Mouse (Mus musculus) embryonic facial prominence, embryonic 12.5 days (tissue): ENCODE results near the gene Hist1h3b. TPM values are rescaled to one million over a fixed set of nuclear protein-coding genes. Genes with fewer than 3 reads are reported as not detected.
A peak's percentile ranks its signal among the peaks of the same experiment; 100 is the strongest.
"Not testable (repeated sequence)": the region's sequence is repeated elsewhere in the genome, so short reads cannot be mapped to it uniquely, and the experiment has no call there.

ENCODE experiments used
- ATAC-seq: fragments of 200-750 bp; cut with Nextera tagmentation; 2 replicates; pipeline ENCODE4 v1.8.0; 2017; ENCODE audit not compliant: insufficient number of reproducible peaks, insufficient read depth, low FRiP score, low TSS enrichment
- H3K27ac ChIP-seq: fragments of 300-500 bp; sonication (generic); 2 replicates; pipeline ENCODE4 v1.5.1; 2016; ENCODE audit warnings: mild to moderate bottlenecking
- H3K27me3 ChIP-seq: fragments of 300-500 bp; sonication (generic); 2 replicates; pipeline ENCODE4 v1.6.1; 2016; ENCODE audit warnings: mild to moderate bottlenecking, moderate library complexity
- H3K36me3 ChIP-seq: fragments of 300-500 bp; sonication (generic); 2 replicates; pipeline ENCODE4 v1.6.1; 2016; ENCODE audit warnings: mild to moderate bottlenecking
- H3K4me1 ChIP-seq: fragments of 300-500 bp; sonication (generic); 2 replicates; pipeline ENCODE4 v1.6.1; 2016
- H3K4me2 ChIP-seq: fragments of 300-500 bp; sonication (generic); replicated peaks from 2 replicates; pipeline ENCODE4 v1.6.1; 2016; ENCODE audit warnings: mild to moderate bottlenecking, moderate library complexity
- H3K4me3 ChIP-seq: fragments of 300-500 bp; sonication (generic); 2 replicates; pipeline ENCODE4 v1.5.1; 2016; ENCODE audit warnings: mild to moderate bottlenecking
- H3K9ac ChIP-seq: fragments of 300-500 bp; sonication (generic); 2 replicates; pipeline ENCODE4 v1.6.1; 2016; ENCODE audit warnings: mild to moderate bottlenecking, moderate library complexity
- H3K9me3 ChIP-seq: fragments of 300-500 bp; sonication (generic); 2 replicates; pipeline ENCODE4 v1.6.1; 2016; ENCODE audit warnings: mild to moderate bottlenecking, moderate library complexity
- WGBS: fragments of 180-500 bp; shearing (Covaris S2); methylation state at CpG from one replicate; pipeline ENCODE4 v1.1.7; 2016; 5-methylcytosine and 5-hydroxymethylcytosine counted together
- polyA plus RNA-seq: library from polyadenylated mRNA; unstranded; fragments of >200 nt; fragmentation: Nextera tagmentation; extraction: Ambion mirVana; gene quantifications from 2 replicates; pipeline ENCODE4 v1.2.1, GENCODE M21; 2016

Gene Hist1h3b
- polyA plus RNA-seq, 1 experiment from 2014 or later = 14.0 TPM

DNA sequence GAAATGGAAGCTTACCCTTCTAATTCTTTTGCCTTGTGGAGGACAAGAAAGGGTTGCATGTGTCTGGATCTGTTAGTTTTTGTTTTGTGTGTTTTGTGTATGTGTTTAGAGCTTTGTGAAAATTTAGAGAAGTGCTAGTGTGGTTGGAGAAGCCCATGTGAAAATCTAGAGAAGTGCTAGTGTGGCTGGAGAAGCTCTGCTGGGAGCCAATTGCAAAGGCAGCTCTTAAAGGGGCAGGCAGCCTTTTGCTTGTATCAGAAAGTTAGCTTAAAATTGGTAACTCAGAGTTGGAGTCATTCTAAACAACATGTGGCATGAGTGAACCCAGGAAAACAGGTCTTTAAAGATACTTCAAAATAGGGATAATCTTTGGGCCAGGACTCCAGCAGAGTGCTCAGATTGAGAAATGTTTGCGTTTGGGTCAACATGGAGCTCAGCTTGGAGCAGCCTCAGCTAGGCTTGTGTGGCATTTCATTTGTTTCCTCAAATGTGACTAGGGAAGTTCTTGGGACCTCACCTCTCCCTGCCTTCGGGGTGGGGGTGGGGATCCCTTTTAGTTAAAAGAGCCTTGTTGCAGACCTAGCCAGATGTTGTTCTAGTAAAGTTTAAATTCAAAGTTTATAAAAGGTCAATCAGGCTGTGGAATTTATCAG is 34.3 kb upstream of the Hist1h3b start:
- not testable (repeated sequence) for H3K4me1 ChIP-seq, H3K4me3 ChIP-seq, H3K27ac ChIP-seq, H3K4me2 ChIP-seq, ATAC-seq, H3K9ac ChIP-seq, H3K36me3 ChIP-seq, H3K9me3 ChIP-seq, H3K27me3 ChIP-seq
- 18% methylated on average over 2 of the region's 2 CpGs for WGBS

- Histone ChIP-seq H3K27me3 (no peaks in the 10 kb centered on the region), H3K9me3 (no peaks in the 10 kb centered on the region), H3K27ac (no peak overlapping the region), H3K36me3 (no peaks in the 10 kb centered on the region), H3K4me2 (no peak overlapping the region), H3K4me3 (no peak overlapping the region), H3K4me1 (no peaks in the 10 kb centered on the region), H3K9ac (no peak overlapping the region)
- ATAC-seq = no peak
- 87% methylated on average over 4 of the region's 4 CpGs for WGBS
Observed at GRCm38 (mm10) chr13:23724239-23724638, 27.8 kb upstream of the Hist1h3b start.

DNA sequence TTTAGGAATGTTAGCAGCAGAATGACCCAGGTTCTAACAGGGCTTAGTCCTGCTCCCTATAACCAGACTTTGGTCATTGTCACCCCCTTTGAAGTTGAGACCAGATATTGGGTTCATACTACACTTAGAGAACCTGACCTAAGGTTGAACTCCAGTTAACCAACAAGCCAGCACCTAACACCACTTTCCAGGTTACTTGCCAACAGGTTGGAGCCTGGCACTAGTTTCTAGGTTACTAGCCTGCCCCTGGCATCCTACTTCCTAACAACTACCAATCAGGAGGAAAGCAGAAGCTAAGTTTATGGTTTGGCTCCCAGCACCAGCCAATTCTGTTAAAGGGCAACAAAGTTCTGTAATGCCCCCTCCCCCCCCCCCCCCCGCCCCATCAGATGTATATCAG is 26.9 kb upstream of the Hist1h3b start:
- H3K9ac ChIP-seq = no peak overlapping the region
- no peak for ATAC-seq
- no peak overlapping the region for H3K27ac ChIP-seq
- no CpG with 5 or more reads among the region's 1 CpGs for WGBS
- no peaks in the 10 kb centered on the region for H3K27me3 ChIP-seq
- H3K4me2 ChIP-seq = no peak overlapping the region
- no peaks in the 10 kb centered on the region for H3K9me3 ChIP-seq
- H3K36me3 ChIP-seq = no peaks in the 10 kb centered on the region
- no peaks in the 10 kb centered on the region for H3K4me1 ChIP-seq
- no peak overlapping the region for H3K4me3 ChIP-seq

- Histone ChIP-seq H3K9me3 (no peaks in the 10 kb centered on the region), H3K27me3 (no peaks in the 10 kb centered on the region), H3K4me3 (no peak overlapping the region), H3K36me3 (no peaks in the 10 kb centered on the region), H3K9ac (no peak overlapping the region), H3K4me2 (no peak overlapping the region), H3K4me1 (no peaks in the 10 kb centered on the region), H3K27ac (no peak overlapping the region)
- ATAC-seq = no peak
- 90% methylated on average over 18 of the region's 18 CpGs for WGBS
Observed at GRCm38 (mm10) chr13:23728472-23729191, 23.4 kb upstream of the Hist1h3b start.

DNA sequence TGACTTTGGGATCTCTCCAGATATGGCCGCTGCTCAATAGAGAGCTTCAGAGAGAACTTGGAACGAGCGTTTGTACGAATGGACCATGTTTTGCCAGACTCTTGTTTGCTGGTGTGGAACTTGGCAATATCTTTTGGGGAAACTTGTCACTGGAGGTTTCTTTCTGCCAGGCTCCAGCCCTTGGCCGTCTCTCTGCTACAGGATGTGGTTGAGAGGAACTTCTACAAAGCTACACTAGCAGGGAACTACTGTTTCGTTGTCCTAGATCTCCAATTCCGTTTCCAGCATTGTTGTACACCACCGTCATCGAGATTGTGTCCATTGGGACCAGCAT is 22.9 kb upstream of the Hist1h3b start:
- no peaks in the 10 kb centered on the region for H3K27me3 ChIP-seq
- no peak for ATAC-seq
- no peak overlapping the region for H3K4me3 ChIP-seq
- whole genome bisulfite sequencing = 93% methylated on average over 9 of the region's 9 CpGs
- H3K9me3 ChIP-seq = no peaks in the 10 kb centered on the region
- H3K4me2 ChIP-seq = no peak overlapping the region
- no peak overlapping the region for H3K27ac ChIP-seq
- no peaks in the 10 kb centered on the region for H3K36me3 ChIP-seq
- no peak overlapping the region for H3K9ac ChIP-seq
- H3K4me1 ChIP-seq = no peaks in the 10 kb centered on the region

GRCm38 (mm10) chr13:23729706-23730105 is 22.4 kb upstream of the Hist1h3b start:
- Histone ChIP-seq H3K36me3 (no peaks in the 10 kb centered on the region), H3K4me1 (no peaks in the 10 kb centered on the region), H3K9me3 (no peaks in the 10 kb centered on the region), H3K9ac (no peak overlapping the region), H3K27ac (no peak overlapping the region), H3K4me2 (no peak overlapping the region), H3K27me3 (no peaks in the 10 kb centered on the region), H3K4me3 (no peak overlapping the region)
- ATAC-seq = no peak
- WGBS = 87% methylated on average over 5 of the region's 5 CpGs

DNA sequence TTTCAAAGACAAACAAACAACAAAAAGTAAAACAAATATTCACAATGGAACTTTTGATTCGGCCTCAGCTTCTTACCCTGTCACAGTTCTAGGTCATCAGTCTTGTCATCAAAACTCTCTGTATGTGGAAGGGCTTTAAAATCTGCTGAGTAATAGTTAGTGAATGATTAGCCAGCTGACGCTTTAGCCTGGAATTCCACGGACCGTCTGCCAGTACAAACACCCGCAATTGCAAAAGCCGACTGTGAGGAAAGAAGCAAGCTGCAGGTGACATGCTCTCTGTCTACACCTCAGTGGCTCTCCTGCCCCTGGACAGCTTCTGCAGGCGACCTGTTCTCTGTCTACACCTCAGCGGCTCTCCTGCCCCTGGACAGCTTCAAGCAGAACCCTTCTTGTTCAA is 21.6 kb upstream of the Hist1h3b start:
- no peaks in the 10 kb centered on the region for H3K4me1 ChIP-seq
- H3K4me3 ChIP-seq = no peak overlapping the region
- no peak overlapping the region for H3K4me2 ChIP-seq
- no peaks in the 10 kb centered on the region for H3K36me3 ChIP-seq
- ATAC-seq = no peak
- no peaks in the 10 kb centered on the region for H3K9me3 ChIP-seq
- H3K27me3 ChIP-seq = no peaks in the 10 kb centered on the region
- H3K9ac ChIP-seq = no peak overlapping the region
- H3K27ac ChIP-seq = no peak overlapping the region
- WGBS = 43% methylated on average over 8 of the region's 8 CpGs

DNA sequence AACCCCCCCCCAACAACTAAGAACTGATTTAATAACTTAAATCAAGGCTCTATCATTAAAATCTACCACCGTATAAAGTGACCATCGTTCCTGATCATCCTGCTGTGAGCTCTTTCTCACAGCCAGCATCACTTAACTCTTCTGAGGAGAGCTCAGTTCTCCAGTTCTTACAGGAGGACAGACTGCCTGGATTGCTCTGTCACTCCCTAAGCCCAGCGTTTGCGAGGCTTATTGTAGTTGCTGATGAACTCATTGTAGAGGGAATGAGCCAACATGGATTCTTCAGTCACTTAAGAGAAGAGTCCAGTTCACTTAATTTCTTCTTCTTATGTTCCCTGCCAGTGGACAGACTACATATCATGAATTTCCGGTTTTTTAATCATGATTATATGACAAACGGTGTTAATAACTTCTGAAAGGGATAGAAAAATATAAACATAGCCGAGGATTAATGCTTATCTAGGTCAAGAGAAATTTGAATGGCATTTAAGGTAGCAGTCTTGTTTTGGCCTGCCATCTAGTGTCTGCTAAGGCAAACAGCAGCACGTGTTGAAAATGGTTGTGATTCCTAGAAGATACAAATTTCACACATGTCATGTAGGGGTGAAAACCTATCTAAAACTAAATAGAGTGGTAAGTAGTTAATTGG is 19.8 kb upstream of the Hist1h3b start:
- H3K4me1 ChIP-seq = no peaks in the 10 kb centered on the region
- H3K36me3 ChIP-seq = no peaks in the 10 kb centered on the region
- ATAC-seq = no peak
- H3K27ac ChIP-seq = no peak overlapping the region
- no peak overlapping the region for H3K9ac ChIP-seq
- no peak overlapping the region for H3K4me2 ChIP-seq
- WGBS = 24% methylated on average over 8 of the region's 8 CpGs
- no peaks in the 10 kb centered on the region for H3K9me3 ChIP-seq
- H3K27me3 ChIP-seq = no peaks in the 10 kb centered on the region
- H3K4me3 ChIP-seq = no peak overlapping the region

- Histone ChIP-seq H3K4me3 (no peak overlapping the region), H3K27ac (no peak overlapping the region), H3K4me1 (peaks cover 8% of the 10 kb centered on the region; the same call in 1 of the 2 replicates), H3K9ac (no peak overlapping the region), H3K27me3 (no peaks in the 10 kb centered on the region), H3K36me3 (no peaks in the 10 kb centered on the region), H3K4me2 (no peak overlapping the region), H3K9me3 (no peaks in the 10 kb centered on the region)
- ATAC-seq = no peak
- WGBS = 81% methylated on average over 5 of the region's 5 CpGs
Observed at GRCm38 (mm10) chr13:23737091-23737490, 15.0 kb upstream of the Hist1h3b start.

DNA sequence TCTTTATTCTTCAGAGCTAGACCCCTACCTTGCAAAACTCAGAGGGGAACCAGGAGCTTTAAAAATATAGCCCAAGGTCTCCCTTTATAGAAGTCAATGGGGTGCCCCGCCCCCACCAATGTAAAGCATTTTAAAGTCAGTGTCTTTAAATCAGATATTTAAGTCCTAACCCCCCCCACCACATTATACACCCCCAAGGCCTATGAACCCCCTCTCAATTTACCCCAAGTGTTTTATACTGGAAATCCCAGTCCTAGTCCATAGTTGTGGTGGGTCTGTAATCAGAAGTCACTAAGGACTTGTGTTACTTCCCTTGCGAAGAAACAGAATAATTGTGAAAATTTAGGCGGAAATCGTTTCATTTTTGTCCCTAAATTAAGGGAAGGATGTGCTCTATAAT is 14.0 kb upstream of the Hist1h3b start:
- Histone ChIP-seq H3K4me3 (peak overlapping the region; percentile 62; the same call in 1 of the 2 replicates), H3K27ac (peak overlapping the region; percentile 99), H3K4me1 (peaks cover 8% of the 10 kb centered on the region; the same call in 1 of the 2 replicates), H3K36me3 (no peaks in the 10 kb centered on the region), H3K4me2 (peak overlapping the region; percentile 92), H3K9ac (peak overlapping the region; percentile 83), H3K27me3 (no peaks in the 10 kb centered on the region), H3K9me3 (no peaks in the 10 kb centered on the region)
- 26% methylated on average over 4 of the region's 4 CpGs for WGBS
- ATAC-seq = no peak

GRCm38 (mm10) chr13:23738677-23739068 is 13.4 kb upstream of the Hist1h3b start, which contains the start of gene Hist1h1c:
Gene Hist1h1c (plus strand): TSS chr13:23738808.
- WGBS = under 1% methylated on average over 38 of the region's 38 CpGs
- ATAC-seq = peak; percentile 92

More at GRCm38 (mm10) chr13:23738677-23739068, 13.4 kb upstream of the Hist1h3b start, which contains the start of gene Hist1h1c:
- peak within 1 kb of the TSS; percentile 62 for H3K4me3 ChIP-seq
- H3K4me2 ChIP-seq = peak within 1 kb of the TSS; percentile 92
- no peaks in the 10 kb centered on the region for H3K27me3 ChIP-seq
- peak within 1 kb of the TSS; percentile 99 for H3K27ac ChIP-seq
- H3K36me3 ChIP-seq = no peaks in the 10 kb centered on the region
- H3K4me1 ChIP-seq = peaks cover 8% of the 10 kb centered on the region; the same call in 1 of the 2 replicates
- no peaks in the 10 kb centered on the region for H3K9me3 ChIP-seq
- H3K9ac ChIP-seq = peak within 1 kb of the TSS; percentile 83
